Mouse (Mus musculus): ENCODE results near the gene Dffa.

GRCm38 (mm10) chr4:149150256-149150655 lies 46.3 kb downstream of the Dffa start:
- no peak for TF ChIP-seq CTCF (IDR thresholded peaks at IDR 0.05; ENCODE audit: borderline replicate concordance, extremely low read depth, insufficient read depth, insufficient read length)
- TF ChIP-seq POLR2A (IDR thresholded peaks at IDR 0.05; ENCODE audit: borderline replicate concordance, extremely low read depth, insufficient read depth, insufficient read length, poor library complexity, severe bottlenecking), result no peak
